1 mouse cellular context compared by ENCODE assay signal in the genomic region with DNA sequence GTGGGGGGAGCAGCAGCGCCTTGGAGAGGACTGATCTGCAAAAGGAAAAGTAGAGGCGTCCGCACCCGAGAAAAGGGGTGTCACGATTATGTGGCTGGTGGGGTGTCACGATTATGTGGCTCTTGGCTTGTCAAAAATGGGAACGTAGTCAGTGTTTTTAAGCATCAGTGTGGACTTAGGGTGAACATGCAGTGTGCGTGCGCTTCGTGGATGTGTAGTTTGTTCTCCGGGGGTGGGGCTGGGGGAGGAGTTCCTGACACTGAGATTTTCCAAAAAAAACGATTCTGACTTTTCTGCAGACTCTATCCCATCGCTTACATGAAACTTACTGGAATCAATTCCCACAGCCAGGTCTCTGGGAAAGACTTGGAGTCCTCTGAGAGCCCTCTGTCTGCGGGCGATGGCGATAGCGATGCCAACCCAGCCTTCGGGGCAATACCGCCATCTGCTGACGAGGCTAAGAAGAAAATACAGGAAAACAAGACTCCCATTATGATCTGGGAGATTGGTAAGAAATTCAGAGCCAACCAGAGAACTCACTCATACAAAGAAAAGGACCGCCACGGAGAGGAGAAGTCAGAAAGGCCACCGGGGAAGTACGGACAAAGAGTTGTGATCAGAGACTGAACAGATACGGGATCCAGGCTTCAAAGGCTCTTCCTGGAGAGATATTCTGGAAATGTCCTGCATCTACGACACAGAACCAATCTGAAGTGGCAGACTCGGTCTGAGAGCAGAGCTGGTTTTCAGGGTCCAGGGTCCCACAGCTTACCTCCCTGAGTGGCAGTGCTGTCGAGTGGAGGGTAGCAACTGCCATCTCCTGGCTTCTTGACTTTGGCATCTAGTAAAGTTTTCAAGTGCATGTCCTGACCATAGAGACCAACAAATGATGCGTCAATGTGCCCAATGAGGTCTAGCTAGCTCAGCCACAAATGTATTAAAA.
TF ChIP-seq lines count a peak whose summit lies in the region.

No protein-coding gene starts in this region.

TF ChIP-seq in MEL, 35 proteins besides CTCF, POLR2A, EP300 and RAD21 (continued from another document):
- TF ChIP-seq TCF12 (IDR thresholded peaks at IDR 0.05; ENCODE audit: low read depth, low read length) (peak; percentile 52), TBP (IDR thresholded peaks at IDR 0.05; ENCODE audit: low read depth, low read length) (no peak), POLR2AphosphoS5 (IDR thresholded peaks at IDR 0.05; ENCODE audit: borderline replicate concordance, low read depth, low read length) (no peak), SMC3 (IDR thresholded peaks at IDR 0.05; ENCODE audit: low read depth, low read length) (peak; percentile 85), BHLHE40 (IDR thresholded peaks at IDR 0.05; ENCODE audit: borderline replicate concordance, low read depth, low read length) (peak; percentile 54; the same call in 1 of the 2 replicates)
TF ChIP-seq in MEL: peak in this region for 15.
